29 mouse cellular contexts compared by ENCODE assay signal in genomic region chr4:62254551-62254950, GRCm38 (mm10). TPM values are rescaled to one million over a fixed set of nuclear protein-coding genes. Genes with fewer than 3 reads are reported as not detected.
DNase-seq lines count a peak whose midpoint lies in the region; ATAC-seq and TF ChIP-seq lines count a peak whose summit lies in the region.
"Had no signal": no experiment of that assay in that cellular context is flagged by ENCODE, and none has a peak within 500 bp of the region (broad histone marks: within the 10 kb centered on the region; RNA-seq: fewer than 3 reads in every experiment).

No protein-coding gene starts in this region.

- 73% methylated on average over 8 of the region's 8 CpGs for WGBS in forebrain, embryonic 11.5 days
- 73% methylated on average over 8 of the region's 8 CpGs for WGBS in forebrain, embryonic 12.5 days
- WGBS in midbrain, embryonic 10.5 days = 75% methylated on average over 8 of the region's 8 CpGs
- 76% methylated on average over 8 of the region's 8 CpGs for WGBS in midbrain, embryonic 14.5 days
- WGBS in limb, embryonic 10.5 days = 62% methylated on average over 8 of the region's 8 CpGs

- no peak for ATAC-seq in forebrain, embryonic 11.5 days (replicated peaks; ENCODE audit: low FRiP score)
- no peak for ATAC-seq in forebrain, embryonic 12.5 days (ENCODE audit: low FRiP score)
- no peak for ATAC-seq in midbrain, embryonic 14.5 days (ENCODE audit: low FRiP score, low TSS enrichment)
- ATAC-seq: activated CD4-positive, CD25-positive, alpha-beta regulatory T cell, adult 4 months; CD4-positive, CD25-positive, alpha-beta regulatory T cell, adult 4 months; forebrain, embryonic 14.5 days; forebrain, embryonic 16.5 days; Patski had no signal

- H3K4me2 ChIP-seq in forebrain, embryonic 11.5 days (ENCODE audit: low read depth, low read length, severe bottlenecking) = no peak overlapping the region
- H3K4me2 ChIP-seq in forebrain, embryonic 12.5 days = no peak overlapping the region
- H3K4me2 ChIP-seq in midbrain, embryonic 14.5 days (ENCODE audit: low read length) = no peak overlapping the region
- H3K4me2 ChIP-seq: embryonic facial prominence, embryonic 13.5 days; embryonic facial prominence, embryonic 15.5 days had no signal

- no peak overlapping the region for H3K4me3 ChIP-seq in forebrain, embryonic 11.5 days (ENCODE audit: low read depth, low read length)
- no peak overlapping the region for H3K4me3 ChIP-seq in forebrain, embryonic 12.5 days (replicated peaks)
- H3K4me3 ChIP-seq in midbrain, embryonic 10.5 days = no peak overlapping the region
- H3K4me3 ChIP-seq in midbrain, embryonic 14.5 days (replicated peaks; ENCODE audit: low read depth, low read length) = no peak overlapping the region
- no peak overlapping the region for H3K4me3 ChIP-seq in limb, embryonic 10.5 days
- H3K4me3 ChIP-seq in layer of hippocampus, adult 2 months = no peak overlapping the region
- H3K4me3 ChIP-seq: embryonic facial prominence, embryonic 13.5 days; embryonic facial prominence, embryonic 15.5 days; erythroblast, embryonic 14.5 days; forebrain, embryonic 10.5 days had no signal

- H3K9me3 ChIP-seq in forebrain, embryonic 11.5 days (ENCODE audit: control insufficient read depth, low read length) = no peaks in the 10 kb centered on the region; the same call in 1 of the 2 replicates
- H3K9me3 ChIP-seq in forebrain, embryonic 12.5 days = no peaks in the 10 kb centered on the region
- H3K9me3 ChIP-seq in midbrain, embryonic 10.5 days (replicated peaks) = no peaks in the 10 kb centered on the region
- H3K9me3 ChIP-seq in midbrain, embryonic 14.5 days (ENCODE audit: control insufficient read depth, low read length) = no peaks in the 10 kb centered on the region
- H3K9me3 ChIP-seq in limb, embryonic 10.5 days (replicated peaks) = no peaks in the 10 kb centered on the region
- H3K9me3 ChIP-seq: embryonic facial prominence, embryonic 13.5 days; embryonic facial prominence, embryonic 15.5 days; forebrain, embryonic 10.5 days had no signal

- H3K27me3 ChIP-seq in forebrain, embryonic 11.5 days (ENCODE audit: control insufficient read depth, insufficient read depth, low read length) = no peaks in the 10 kb centered on the region
- no peaks in the 10 kb centered on the region for H3K27me3 ChIP-seq in forebrain, embryonic 12.5 days
- no peaks in the 10 kb centered on the region for H3K27me3 ChIP-seq in midbrain, embryonic 10.5 days (ENCODE audit: low read depth, poor library complexity, severe bottlenecking)
- no peaks in the 10 kb centered on the region for H3K27me3 ChIP-seq in midbrain, embryonic 14.5 days (ENCODE audit: control insufficient read depth, insufficient read depth, low read length)
- H3K27me3 ChIP-seq in limb, embryonic 10.5 days (ENCODE audit: low read depth, poor library complexity, severe bottlenecking) = no peaks in the 10 kb centered on the region
- H3K27me3 ChIP-seq: CH12.LX; embryonic facial prominence, embryonic 13.5 days; embryonic facial prominence, embryonic 15.5 days; Patski had no signal

- no peaks in the 10 kb centered on the region for H3K4me1 ChIP-seq in forebrain, embryonic 11.5 days (replicated peaks; ENCODE audit: control insufficient read depth, insufficient read depth, low read length)
- H3K4me1 ChIP-seq in forebrain, embryonic 12.5 days = no peaks in the 10 kb centered on the region
- peaks cover 10% of the 10 kb centered on the region for H3K4me1 ChIP-seq in midbrain, embryonic 10.5 days
- no peaks in the 10 kb centered on the region for H3K4me1 ChIP-seq in midbrain, embryonic 14.5 days (ENCODE audit: control insufficient read depth, insufficient read depth, low read length)
- H3K4me1 ChIP-seq in limb, embryonic 10.5 days = no peaks in the 10 kb centered on the region
- H3K4me1 ChIP-seq: embryonic facial prominence, embryonic 13.5 days; embryonic facial prominence, embryonic 15.5 days had no signal

- peak; percentile 38 for DNase-seq in forebrain, embryonic 11.5 days (ENCODE audit: low spot score)
- DNase-seq in midbrain, embryonic 10.5 days (ENCODE audit: low spot score) = peak; percentile 8
- DNase-seq in midbrain, embryonic 14.5 days = no peak
- peak; percentile 83 for DNase-seq in R1 (ENCODE audit: low read depth, low spot score)
- DNase-seq in limb, embryonic 10.5 days (ENCODE audit: low spot score) = peak; percentile 16
- no peak for DNase-seq in layer of hippocampus, adult 2 months (ENCODE audit: low spot score in 2 of 2)
- DNase-seq in spleen, postnatal 14 days (ENCODE audit: low spot score in 2 of 2) = no peak
- DNase-seq: adrenal gland, adult 8-10 months; adrenal gland, postnatal 14 days; adrenal gland, postnatal 36 days; B cell, adult 2 months; cerebellum, adult 11-12 months; cerebellum, adult 2 months; cerebellum, adult 9-10 months; cerebellum, postnatal 10 days; cerebellum, postnatal 25 days; embryo, embryonic 11 days had no signal

- H3K27ac ChIP-seq in forebrain, embryonic 11.5 days (ENCODE audit: low read depth, low read length) = no peak overlapping the region
- no peak overlapping the region for H3K27ac ChIP-seq in forebrain, embryonic 12.5 days
- H3K27ac ChIP-seq in midbrain, embryonic 10.5 days (replicated peaks) = no peak overlapping the region
- no peak overlapping the region for H3K27ac ChIP-seq in midbrain, embryonic 14.5 days (replicated peaks; ENCODE audit: low read depth, low read length)
- no peak overlapping the region for H3K27ac ChIP-seq in limb, embryonic 10.5 days
- H3K27ac ChIP-seq in layer of hippocampus, adult 2 months = no peak overlapping the region
- H3K27ac ChIP-seq: embryonic facial prominence, embryonic 13.5 days; embryonic facial prominence, embryonic 15.5 days; forebrain, embryonic 10.5 days had no signal

- H3K9ac ChIP-seq in forebrain, embryonic 11.5 days (ENCODE audit: low read length) = no peak overlapping the region
- H3K9ac ChIP-seq in forebrain, embryonic 12.5 days = no peak overlapping the region
- no peak overlapping the region for H3K9ac ChIP-seq in midbrain, embryonic 14.5 days (replicated peaks; ENCODE audit: low read length)
- H3K9ac ChIP-seq: embryonic facial prominence, embryonic 13.5 days; embryonic facial prominence, embryonic 15.5 days had no signal

- H3K36me3 ChIP-seq in forebrain, embryonic 11.5 days (ENCODE audit: control insufficient read depth, insufficient read depth, low read length) = no peaks in the 10 kb centered on the region
- H3K36me3 ChIP-seq in forebrain, embryonic 12.5 days (replicated peaks) = no peaks in the 10 kb centered on the region
- H3K36me3 ChIP-seq in midbrain, embryonic 10.5 days = no peaks in the 10 kb centered on the region
- H3K36me3 ChIP-seq in midbrain, embryonic 14.5 days (ENCODE audit: control insufficient read depth, insufficient read depth, low read length) = no peaks in the 10 kb centered on the region
- H3K36me3 ChIP-seq in limb, embryonic 10.5 days = no peaks in the 10 kb centered on the region
- H3K36me3 ChIP-seq: embryonic facial prominence, embryonic 13.5 days; embryonic facial prominence, embryonic 15.5 days; forebrain, embryonic 10.5 days; G1E had no signal

- TF ChIP-seq CTCF in layer of hippocampus, adult 2 months (conservative IDR thresholded peaks at IDR 0.05) = no peak

RNA-seq across cellular contexts. Expression of gene Slc31a2, which starts 7.8 kb away (rescaled TPM):
- 7.9 and 8.9 TPM in 2 replicates for polyA plus RNA-seq in forebrain, embryonic 11.5 days (2014; fragmentation: Nextera tagmentation; extraction: Ambion mirVana)
- 7.1 and 7.4 TPM in 2 replicates for polyA plus RNA-seq in forebrain, embryonic 12.5 days (2016; fragmentation: Nextera tagmentation; extraction: Ambion mirVana)
- 12.1 and 12.4 TPM in 2 replicates for polyA plus RNA-seq in midbrain, embryonic 10.5 days (2016; fragmentation: Nextera tagmentation; extraction: Ambion mirVana)
- polyA plus RNA-seq in midbrain, embryonic 14.5 days (2014; fragmentation: Nextera tagmentation; extraction: Ambion mirVana) = 9.2 and 10.2 TPM in 2 replicates
- 10.8 and 11.0 TPM in 2 replicates for polyA plus RNA-seq in limb, embryonic 10.5 days (2016; fragmentation: Nextera tagmentation; extraction: Ambion mirVana)
- total RNA-seq in layer of hippocampus, adult 2 months (2021) = 10 to 100 TPM in 1 of 2 experiments, 1 to 10 TPM in 1; 9.5 to 10.2 TPM
- polyA plus RNA-seq: erythroblast, embryonic 14.5 days had no signal

RNA-seq across cellular contexts. Expression of gene Zfp37, which starts 23.7 kb away (rescaled TPM):
- polyA plus RNA-seq in forebrain, embryonic 11.5 days (2014; fragmentation: Nextera tagmentation; extraction: Ambion mirVana) = 26.3 and 28.7 TPM in 2 replicates
- 23.5 and 28.2 TPM in 2 replicates for polyA plus RNA-seq in forebrain, embryonic 12.5 days (2016; fragmentation: Nextera tagmentation; extraction: Ambion mirVana)
- polyA plus RNA-seq in midbrain, embryonic 10.5 days (2016; fragmentation: Nextera tagmentation; extraction: Ambion mirVana) = 20.3 and 28.2 TPM in 2 replicates
- polyA plus RNA-seq in midbrain, embryonic 14.5 days (2014; fragmentation: Nextera tagmentation; extraction: Ambion mirVana) = 35.8 and 39.2 TPM in 2 replicates
- polyA plus RNA-seq in limb, embryonic 10.5 days (2016; fragmentation: Nextera tagmentation; extraction: Ambion mirVana) = 14.9 and 19.4 TPM in 2 replicates
- total RNA-seq in layer of hippocampus, adult 2 months (2021) = 10 to 100 TPM; 26.0 to 26.3 TPM
- total RNA-seq: CH12.LX had no signal
- polyA plus RNA-seq: activated CD4-positive, CD25-positive, alpha-beta regulatory T cell, adult 4 months; erythroblast, embryonic 14.5 days; G1E had no signal

Comparison
In these comparisons a context has a peak if more than half of its experiments do, and no peak if none do; other contexts are left out.
1. DNase-seq: peak in forebrain, embryonic 11.5 days (single experiment), midbrain, embryonic 10.5 days (single experiment), R1 (single experiment) and limb, embryonic 10.5 days (single experiment); none in midbrain, embryonic 14.5 days (single experiment), layer of hippocampus, adult 2 months (0 of 2) and spleen, postnatal 14 days (0 of 2).